Mouse (Mus musculus) hindbrain, embryonic 11.5 days (tissue): Measurements from ENCODE around the gene Esam. TPM values are rescaled to one million over a fixed set of nuclear protein-coding genes. Genes with fewer than 3 reads are reported as not detected.

ENCODE experiments used
- ATAC-seq: fragments of 200-750 bp; cut with Nextera tagmentation; 2 replicates; pipeline ENCODE4 v1.8.0; 2017; ENCODE audit warnings: mild to moderate bottlenecking, moderate TSS enrichment, moderate library complexity; ENCODE audit not compliant: low FRiP score
- DNase-seq: peaks from one replicate; pipeline ENCODE4 v3.0.0-alpha.2; 2015; ENCODE audit warnings: low spot score
- H3K27ac ChIP-seq: fragments of 300-500 bp; sonication (generic); 2 replicates; pipeline ENCODE4 v1.5.1; 2014; ENCODE audit warnings: mild to moderate bottlenecking, low read depth, low read length
- H3K27me3 ChIP-seq: fragments of 300-500 bp; sonication (generic); 2 replicates; pipeline ENCODE4 v1.6.1; 2014; ENCODE audit warnings: mild to moderate bottlenecking, low read length, moderate library complexity, mixed read lengths; ENCODE audit not compliant: control insufficient read depth, insufficient read depth
- H3K36me3 ChIP-seq: fragments of 300-500 bp; sonication (generic); 2 replicates; pipeline ENCODE4 v1.6.1; 2014; ENCODE audit warnings: mild to moderate bottlenecking, low read length, moderate library complexity, mixed read lengths; ENCODE audit not compliant: control insufficient read depth, insufficient read depth
- H3K4me1 ChIP-seq: fragments of 300-500 bp; sonication (generic); replicated peaks from 2 replicates; pipeline ENCODE4 v1.6.1; 2014; ENCODE audit warnings: low read length, mixed read lengths; ENCODE audit not compliant: control insufficient read depth, insufficient read depth
- H3K4me2 ChIP-seq: fragments of 300-500 bp; sonication (generic); replicated peaks from 2 replicates; pipeline ENCODE4 v1.6.1; 2014; ENCODE audit warnings: mild to moderate bottlenecking, low read depth, low read length
- H3K4me3 ChIP-seq: fragments of 300-500 bp; sonication (generic); 2 replicates; pipeline ENCODE4 v1.5.1; 2014; ENCODE audit warnings: low read depth, low read length
- H3K9ac ChIP-seq: fragments of 300-500 bp; sonication (generic); 2 replicates; pipeline ENCODE4 v1.6.1; 2014; ENCODE audit warnings: low read depth, low read length
- H3K9me3 ChIP-seq: fragments of 300-500 bp; sonication (generic); 2 replicates; pipeline ENCODE4 v1.6.1; 2016; ENCODE audit warnings: low read length; ENCODE audit not compliant: control insufficient read depth
- WGBS: fragments of 180-500 bp; shearing (Covaris S2); extraction: QIAGEN DNeasy Blood & Tissue Kit; methylation state at CpG from one replicate; pipeline ENCODE4 v1.1.7; 2014; 5-methylcytosine and 5-hydroxymethylcytosine counted together
- polyA plus RNA-seq: library from polyadenylated mRNA; unstranded; fragments of >200 nt; fragmentation: Nextera tagmentation; extraction: Ambion mirVana; gene quantifications from 2 replicates; pipeline ENCODE4 v1.2.1, GENCODE M21; 2014

Esam gene
- polyA plus RNA-seq, 1 experiment from 2014 or later: 29.1 TPM

DNA sequence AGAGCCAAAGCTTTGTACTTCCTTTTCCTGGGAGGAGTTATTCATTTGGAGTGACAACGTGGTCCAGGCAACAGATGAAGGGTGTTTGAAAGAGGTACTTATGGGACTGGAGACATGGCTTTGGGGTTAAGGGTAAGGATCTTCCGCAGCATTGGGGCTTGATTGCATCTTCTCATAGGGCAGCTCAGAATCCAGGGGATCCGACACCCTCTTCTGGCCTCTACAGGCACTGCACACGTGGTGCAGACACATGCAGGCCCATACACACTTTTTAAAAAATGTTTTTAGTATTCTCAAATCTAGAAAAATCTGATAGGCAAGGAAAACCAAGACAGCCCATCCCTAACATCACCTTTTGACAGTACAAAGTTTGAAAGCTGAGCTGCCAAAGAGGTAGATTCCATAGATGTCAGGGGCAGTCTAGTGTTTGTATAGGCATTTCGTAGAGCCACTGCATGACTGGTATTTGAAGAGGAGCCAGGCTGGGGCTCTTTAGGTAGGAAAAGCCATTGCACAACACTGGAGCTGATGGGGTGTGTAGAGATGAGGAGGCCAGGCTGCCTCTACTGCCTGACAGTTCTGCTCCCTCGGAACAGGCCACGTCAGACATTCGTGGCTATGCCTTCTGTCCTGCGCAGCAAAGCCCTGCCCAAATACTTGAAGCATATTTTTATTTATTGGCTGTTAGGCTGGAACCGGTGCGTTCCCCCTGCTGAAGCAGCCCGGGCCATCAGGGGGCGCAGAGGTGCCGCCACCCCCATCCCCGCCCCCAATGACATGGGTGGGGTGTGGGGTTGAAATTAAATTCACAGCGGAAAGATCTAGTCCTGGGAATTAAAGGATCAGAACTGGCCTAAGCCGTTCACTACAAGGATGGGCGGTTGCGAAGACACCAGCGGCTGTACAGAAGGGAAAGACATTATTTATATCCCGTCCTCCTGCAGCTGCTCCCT is 1.2 kb upstream of the Esam start:
- H3K4me2 ChIP-seq: no peak overlapping the region
- H3K27me3 ChIP-seq: peaks cover 51% of the 10 kb centered on the region
- no peaks in the 10 kb centered on the region; the same call in 1 of the 2 replicates for H3K9me3 ChIP-seq
- H3K4me1 ChIP-seq: 0 out of 2 replicates have a peak, but pooled peaks cover 3% of the 10 kb centered on the region
- DNase-seq (no peak), ATAC-seq (peak; percentile 5; the same call in 1 of the 2 replicates)
- 19% methylated on average over 21 of the region's 21 CpGs for WGBS
- peaks cover 3% of the 10 kb centered on the region; the same call in 1 of the 2 replicates for H3K36me3 ChIP-seq
- H3K4me3 ChIP-seq: no peak overlapping the region
- H3K9ac ChIP-seq: no peak overlapping the region
- no peak overlapping the region; the same call in 1 of the 2 replicates for H3K27ac ChIP-seq

GRCm38 (mm10) chr9:37528225-37528970 is 520 bp downstream of the Esam start:
- peaks cover 53% of the 10 kb centered on the region for H3K27me3 ChIP-seq
- H3K36me3 ChIP-seq: no peaks in the 10 kb centered on the region
- WGBS: 15% methylated on average over 9 of the region's 9 CpGs
- ATAC-seq (no peak), DNase-seq (peak; percentile 30)
- no peak overlapping the region for H3K27ac ChIP-seq
- no peak overlapping the region for H3K9ac ChIP-seq
- 0 out of 2 replicates have a peak, but pooled peaks cover 3% of the 10 kb centered on the region for H3K4me1 ChIP-seq
- H3K4me3 ChIP-seq: 0 out of 2 replicates have a peak overlapping the region, but pooled peaks have one; percentile 8
- H3K9me3 ChIP-seq: no peaks in the 10 kb centered on the region; the same call in 1 of the 2 replicates
- H3K4me2 ChIP-seq: no peak overlapping the region

- DNase-seq (peak; percentile 52), ATAC-seq (peak; percentile 33; the same call in 1 of the 2 replicates)
- Histone ChIP-seq H3K4me2 (peak overlapping the region; percentile 41), H3K4me1 (0 out of 2 replicates have a peak, but pooled peaks cover 3% of the 10 kb centered on the region), H3K9me3 (no peaks in the 10 kb centered on the region; the same call in 1 of the 2 replicates), H3K27me3 (peaks cover 53% of the 10 kb centered on the region), H3K27ac (0 out of 2 replicates have a peak overlapping the region, but pooled peaks have one; percentile 17), H3K36me3 (no peaks in the 10 kb centered on the region), H3K4me3 (peak overlapping the region; percentile 10), H3K9ac (no peak overlapping the region)
- under 1% methylated on average over 32 of the region's 32 CpGs for WGBS
Observed at GRCm38 (mm10) chr9:37530031-37530887, 2.4 kb downstream of the Esam start.

- H3K27ac ChIP-seq: no peak overlapping the region
- no peaks in the 10 kb centered on the region; the same call in 1 of the 2 replicates for H3K9me3 ChIP-seq
Observed at GRCm38 (mm10) chr9:37530888-37531705, 3.2 kb downstream of the Esam start.

GRCm38 (mm10) chr9:37536851-37537250 is 9.0 kb downstream of the Esam start:
- Histone ChIP-seq H3K27ac (no peak overlapping the region), H3K4me1 (no peaks in the 10 kb centered on the region), H3K4me2 (no peak overlapping the region), H3K9me3 (no peaks in the 10 kb centered on the region), H3K27me3 (peaks cover 3% of the 10 kb centered on the region; the same call in 1 of the 2 replicates), H3K4me3 (no peak overlapping the region), H3K36me3 (no peaks in the 10 kb centered on the region), H3K9ac (no peak overlapping the region)
- no peak for DNase-seq
- ATAC-seq: no peak
- WGBS: 74% methylated on average over 4 of the region's 4 CpGs

More at GRCm38 (mm10) chr9:37530888-37531705, 3.2 kb downstream of the Esam start:
- Histone ChIP-seq H3K9ac (peak overlapping the region; percentile 11; the same call in 1 of the 2 replicates), H3K36me3 (no peaks in the 10 kb centered on the region), H3K4me1 (0 out of 2 replicates have a peak, but pooled peaks cover 3% of the 10 kb centered on the region), H3K27me3 (peaks cover 51% of the 10 kb centered on the region), H3K4me3 (peak overlapping the region; percentile 10), H3K4me2 (peak overlapping the region; percentile 41)
- WGBS: 2% methylated on average over 31 of the region's 31 CpGs
- DNase-seq (peak; percentile 74), ATAC-seq (peak; percentile 65)

GRCm38 (mm10) chr9:37537658-37538250 is 9.9 kb downstream of the Esam start:
- no peak overlapping the region for H3K4me3 ChIP-seq
- no peaks in the 10 kb centered on the region for H3K4me1 ChIP-seq
- no peak overlapping the region for H3K27ac ChIP-seq
- no peak for ATAC-seq
- no peak overlapping the region for H3K4me2 ChIP-seq
- H3K36me3 ChIP-seq: no peaks in the 10 kb centered on the region
- no peaks in the 10 kb centered on the region for H3K9me3 ChIP-seq
- 68% methylated on average over 5 of the region's 5 CpGs for WGBS
- H3K9ac ChIP-seq: no peak overlapping the region
- DNase-seq: no peak
- 0 out of 2 replicates have a peak, but pooled peaks cover 4% of the 10 kb centered on the region for H3K27me3 ChIP-seq
